Mouse (Mus musculus) liver, embryonic 11.5 days (tissue): ENCODE results near the gene Slc17a1. TPM values are rescaled to one million over a fixed set of nuclear protein-coding genes. Genes with fewer than 3 reads are reported as not detected.

Experiments
- ATAC-seq: fragments of 200-750 bp; cut with Nextera tagmentation; replicated peaks from 2 replicates; pipeline ENCODE4 v1.8.0; 2017; ENCODE audit warnings: moderate number of reproducible peaks, mild to moderate bottlenecking, moderate TSS enrichment, moderate library complexity; ENCODE audit not compliant: low FRiP score
- DNase-seq: peaks from one replicate; pipeline ENCODE4 v3.0.0-alpha.2; 2017; ENCODE audit warnings: low spot score
- H3K27ac ChIP-seq: fragments of 300-500 bp; sonication (generic); 2 replicates; pipeline ENCODE4 v1.5.1; 2014; ENCODE audit warnings: mild to moderate bottlenecking, low read depth, low read length, control low read depth
- H3K27me3 ChIP-seq: fragments of 300-500 bp; sonication (generic); replicated peaks from 2 replicates; pipeline ENCODE4 v1.6.1; 2014; ENCODE audit warnings: low read length, mixed read lengths; ENCODE audit not compliant: control insufficient read depth, insufficient read depth
- H3K36me3 ChIP-seq: fragments of 300-500 bp; sonication (generic); 2 replicates; pipeline ENCODE4 v1.6.1; 2014; ENCODE audit warnings: mild to moderate bottlenecking, low read length, moderate library complexity, mixed read lengths; ENCODE audit not compliant: control insufficient read depth, insufficient read depth
- H3K4me1 ChIP-seq: fragments of 300-500 bp; sonication (generic); replicated peaks from 2 replicates; pipeline ENCODE4 v1.6.1; 2014; ENCODE audit warnings: low read length, mixed read lengths; ENCODE audit not compliant: control insufficient read depth, insufficient read depth
- H3K4me2 ChIP-seq: fragments of 300-500 bp; sonication (generic); 2 replicates; pipeline ENCODE4 v1.6.1; 2014; ENCODE audit warnings: mild to moderate bottlenecking, control low read depth, moderate library complexity
- H3K4me3 ChIP-seq: fragments of 300-500 bp; sonication (generic); 2 replicates; pipeline ENCODE4 v1.5.1; 2014; ENCODE audit warnings: low read depth, low read length, control low read depth
- H3K9ac ChIP-seq: fragments of 300-500 bp; sonication (generic); 2 replicates; pipeline ENCODE4 v1.6.1; 2014; ENCODE audit warnings: low read depth, low read length, control low read depth
- H3K9me3 ChIP-seq: fragments of 300-500 bp; sonication (generic); 2 replicates; pipeline ENCODE4 v1.6.1; 2016; ENCODE audit warnings: low read length, inconsistent platforms, mixed read lengths; ENCODE audit not compliant: control insufficient read depth
- whole genome bisulfite sequencing: fragments of 180-500 bp; shearing (Covaris S2); extraction: QIAGEN DNeasy Blood & Tissue Kit; methylation state at CpG from one replicate; pipeline ENCODE4 v1.1.7; 2014; 5-methylcytosine and 5-hydroxymethylcytosine counted together
- polyA plus RNA-seq: library from polyadenylated mRNA; unstranded; fragments of >200 nt; fragmentation: Nextera tagmentation; extraction: Ambion mirVana; gene quantifications from 2 replicates; pipeline ENCODE4 v1.2.1, GENCODE M21; 2014

Slc17a1 gene
- polyA plus RNA-seq, 1 experiment from 2014 or later: not detected

DNA sequence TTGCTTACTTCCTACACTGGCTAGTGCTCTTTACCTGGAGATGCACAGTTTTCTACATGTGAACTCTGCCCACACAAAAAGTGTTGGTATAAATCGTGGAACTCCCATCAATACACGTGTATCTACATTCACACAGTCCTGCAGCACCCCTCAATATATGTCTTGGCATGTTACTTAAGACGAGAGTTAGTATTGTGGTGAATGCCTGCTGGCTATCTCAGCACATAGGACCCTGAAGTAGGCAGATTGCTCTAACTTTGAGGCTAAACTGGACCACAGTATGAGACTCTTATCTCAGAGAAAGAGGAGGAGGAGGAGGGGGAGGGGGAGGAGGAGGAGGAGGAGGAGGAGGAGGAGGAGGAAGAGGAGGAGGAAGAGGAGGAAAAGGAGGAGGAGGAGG is 11.6 kb downstream of the Slc17a1 start:
- Histone ChIP-seq H3K4me3 (no peak overlapping the region), H3K9ac (no peak overlapping the region), H3K27me3 (no peaks in the 10 kb centered on the region), H3K4me2 (no peak overlapping the region), H3K4me1 (no peaks in the 10 kb centered on the region), H3K27ac (no peak overlapping the region), H3K36me3 (no peaks in the 10 kb centered on the region), H3K9me3 (no peaks in the 10 kb centered on the region)
- 59% methylated on average over 3 of the region's 3 CpGs for WGBS
- ATAC-seq (no peak), DNase-seq (no peak)

DNA sequence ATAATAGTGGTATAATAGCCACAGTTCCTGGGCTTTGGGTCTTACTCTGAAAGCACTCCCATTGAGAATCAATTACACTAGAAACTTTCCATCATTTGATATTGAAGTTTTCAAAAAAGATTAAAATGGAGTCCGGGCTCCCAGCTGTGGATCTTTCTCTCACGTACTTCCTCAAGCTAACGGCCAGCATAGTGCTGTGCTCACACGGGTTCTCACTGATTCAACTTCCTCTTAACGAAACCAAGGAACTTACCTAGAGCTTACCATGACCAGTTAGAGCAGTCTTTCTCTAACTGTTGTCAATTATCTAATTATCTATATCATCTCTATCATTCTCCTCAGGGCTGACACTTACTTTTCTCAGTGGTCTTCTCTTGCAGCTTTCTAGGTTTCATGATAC is 12.1 kb downstream of the Slc17a1 start:
- Histone ChIP-seq H3K27ac (no peak overlapping the region), H3K9ac (no peak overlapping the region), H3K4me3 (no peak overlapping the region), H3K4me2 (no peak overlapping the region), H3K4me1 (no peaks in the 10 kb centered on the region), H3K36me3 (no peaks in the 10 kb centered on the region), H3K9me3 (no peaks in the 10 kb centered on the region), H3K27me3 (no peaks in the 10 kb centered on the region)
- WGBS: 48% methylated on average over 5 of the region's 5 CpGs
- DNase-seq (no peak), ATAC-seq (no peak)

DNA sequence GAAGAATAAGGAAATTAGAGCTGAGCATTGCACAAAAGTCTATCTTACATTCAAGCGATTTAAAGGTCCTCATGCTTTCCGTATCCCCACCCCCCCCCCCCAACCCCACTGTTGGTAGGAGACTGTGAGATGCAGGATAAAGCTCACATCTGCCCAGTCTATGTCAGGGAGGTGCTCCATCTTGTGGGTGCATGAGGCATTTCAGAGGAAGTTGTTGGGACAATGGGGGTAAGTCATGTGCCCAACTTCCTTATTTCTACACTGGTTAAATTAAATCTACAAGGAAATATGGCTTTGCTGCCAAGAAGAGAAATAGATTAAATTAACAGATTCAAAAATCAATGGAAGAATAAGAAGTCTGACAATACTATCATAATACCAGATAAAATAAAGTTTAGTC is 18.0 kb downstream of the Slc17a1 start:
- Histone ChIP-seq H3K4me2 (no peak overlapping the region), H3K4me1 (no peaks in the 10 kb centered on the region), H3K9ac (no peak overlapping the region), H3K9me3 (no peaks in the 10 kb centered on the region), H3K27me3 (no peaks in the 10 kb centered on the region), H3K4me3 (no peak overlapping the region), H3K27ac (no peak overlapping the region), H3K36me3 (no peaks in the 10 kb centered on the region)
- WGBS: 23% methylated on average over 2 of the region's 2 CpGs
- DNase-seq (no peak), ATAC-seq (no peak)

DNA sequence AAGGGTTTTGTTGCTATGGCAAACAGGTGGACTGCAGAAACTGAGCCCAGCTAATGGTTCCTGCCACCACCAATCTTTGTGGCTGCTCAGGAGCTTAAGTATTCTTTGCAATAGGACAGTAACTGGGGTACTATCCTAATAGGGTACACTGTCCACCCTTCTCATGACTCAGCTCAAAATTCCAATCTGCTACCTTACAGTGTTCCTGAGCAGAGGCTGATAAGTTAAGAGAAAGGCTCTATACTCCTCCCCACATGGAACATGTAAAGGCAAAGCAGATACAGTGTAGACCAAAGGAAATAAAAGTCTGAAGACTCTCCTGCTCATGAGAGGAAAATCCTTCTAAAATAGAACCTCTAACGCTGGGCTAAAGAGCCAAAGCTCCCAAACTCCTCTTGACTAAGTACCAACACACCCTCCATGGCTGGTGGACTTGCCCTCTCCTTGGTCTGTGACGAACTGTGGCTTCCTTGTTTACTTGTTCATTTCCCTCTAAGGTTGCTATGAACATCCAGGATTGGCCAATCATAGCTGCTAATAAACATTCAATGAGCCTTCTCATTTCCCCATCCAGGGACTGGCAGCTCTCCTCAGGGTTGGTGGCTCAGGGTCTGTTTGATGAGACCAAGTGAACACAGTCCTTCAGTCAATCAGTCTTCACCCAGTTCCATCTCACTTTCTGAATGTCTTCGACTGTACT is 19.6 kb downstream of the Slc17a1 start:
- Histone ChIP-seq H3K27me3 (no peaks in the 10 kb centered on the region), H3K27ac (no peak overlapping the region), H3K9me3 (no peaks in the 10 kb centered on the region), H3K4me2 (no peak overlapping the region), H3K4me1 (no peaks in the 10 kb centered on the region), H3K4me3 (no peak overlapping the region), H3K36me3 (no peaks in the 10 kb centered on the region), H3K9ac (no peak overlapping the region)
- ATAC-seq (no peak; the same call in 1 of the 2 replicates), DNase-seq (no peak)
- 70% methylated on average over 3 of the region's 3 CpGs for WGBS

DNA sequence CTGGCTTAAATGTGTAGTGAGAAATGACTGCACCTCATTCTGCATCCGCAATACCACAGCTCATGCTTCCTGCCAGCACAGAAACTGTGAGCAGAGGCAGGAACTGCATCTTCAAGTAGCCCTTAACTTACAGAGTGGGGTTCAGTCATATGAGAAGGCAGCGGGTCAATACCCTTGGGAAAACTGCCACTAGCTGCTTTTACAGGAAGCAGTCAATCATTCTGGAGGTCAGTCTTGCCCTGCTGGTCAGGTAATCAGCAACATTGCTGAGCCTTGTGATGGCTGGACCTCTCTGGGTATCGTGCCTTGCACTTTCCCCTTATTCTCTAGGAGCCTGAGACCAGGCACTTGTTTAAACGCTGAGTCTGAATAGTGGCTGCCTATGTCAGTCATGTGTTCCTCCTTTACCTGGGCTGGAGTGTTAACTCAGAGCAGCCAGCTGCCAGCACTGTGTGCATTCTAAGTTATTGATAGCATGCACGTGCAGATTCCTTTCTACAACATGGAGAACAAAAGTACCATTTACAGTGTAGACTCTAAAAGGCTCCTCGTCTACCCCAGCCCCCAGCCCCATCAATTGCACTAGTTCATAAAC is 21.6 kb downstream of the Slc17a1 start:
- Histone ChIP-seq H3K9ac (no peak overlapping the region), H3K36me3 (no peaks in the 10 kb centered on the region), H3K4me1 (no peaks in the 10 kb centered on the region), H3K4me3 (no peak overlapping the region), H3K27ac (no peak overlapping the region), H3K4me2 (no peak overlapping the region), H3K27me3 (no peaks in the 10 kb centered on the region), H3K9me3 (no peaks in the 10 kb centered on the region)
- ATAC-seq (no peak), DNase-seq (no peak)
- WGBS: 67% methylated on average over 6 of the region's 6 CpGs

DNA sequence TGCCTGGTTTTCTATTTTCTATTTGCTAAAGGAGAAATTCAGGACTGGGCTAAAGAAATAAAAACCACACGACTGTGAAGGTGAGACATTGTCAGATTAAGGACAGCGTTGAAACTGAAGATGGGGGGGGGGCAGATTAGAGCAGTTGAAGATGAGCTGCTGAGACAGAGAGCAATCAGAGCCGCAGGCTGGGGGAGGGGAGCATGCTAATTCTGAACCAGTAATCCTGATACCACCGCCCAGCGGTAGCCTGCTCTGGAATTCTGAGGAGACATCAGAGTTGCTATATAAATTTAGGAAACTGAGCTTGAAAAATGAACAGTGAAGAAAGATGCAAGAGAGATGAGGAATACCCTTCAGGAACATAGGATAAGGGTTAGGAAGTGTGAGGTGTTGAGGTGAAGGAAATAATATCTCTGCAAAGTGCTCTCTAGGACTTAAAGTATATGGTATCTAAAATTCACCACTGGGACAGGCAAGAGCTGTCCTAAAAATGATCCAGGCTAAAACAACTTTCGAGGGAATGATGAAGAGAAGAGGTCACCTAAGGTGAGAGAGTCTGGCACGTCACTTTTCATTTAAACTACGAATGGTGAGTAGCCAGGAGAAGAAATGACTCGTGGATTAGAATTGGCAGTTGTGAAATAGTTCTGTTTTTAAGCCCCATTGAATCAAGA is 25.2 kb downstream of the Slc17a1 start:
- DNase-seq: no peak
- H3K4me2 ChIP-seq: no peak overlapping the region
- no peak overlapping the region for H3K27ac ChIP-seq
- no peak overlapping the region for H3K4me3 ChIP-seq
- no peaks in the 10 kb centered on the region for H3K4me1 ChIP-seq
- H3K9me3 ChIP-seq: no peaks in the 10 kb centered on the region
- WGBS: 42% methylated on average over 9 of the region's 9 CpGs
- no peaks in the 10 kb centered on the region for H3K27me3 ChIP-seq
- no peak overlapping the region for H3K9ac ChIP-seq
- no peaks in the 10 kb centered on the region for H3K36me3 ChIP-seq
- no peak for ATAC-seq

DNA sequence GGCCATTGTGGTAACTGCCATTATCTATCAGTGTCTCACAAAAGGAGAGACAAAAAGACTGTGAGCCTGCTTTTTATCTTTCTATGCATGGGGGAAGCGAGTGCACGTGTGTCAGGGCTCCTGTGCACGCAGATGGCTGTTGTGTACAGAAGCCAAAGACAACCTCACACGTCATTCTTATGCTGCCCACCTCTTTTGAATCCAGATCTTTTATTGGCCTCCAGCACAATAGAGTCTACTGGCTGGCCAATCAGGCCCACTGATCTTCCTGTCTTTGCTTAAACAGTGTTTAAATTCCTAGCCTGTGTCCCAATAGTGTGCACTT is 25.7 kb downstream of the Slc17a1 start:
- H3K4me1 ChIP-seq: no peaks in the 10 kb centered on the region
- H3K27ac ChIP-seq: no peak overlapping the region
- H3K9ac ChIP-seq: no peak overlapping the region
- no peak overlapping the region for H3K4me2 ChIP-seq
- H3K9me3 ChIP-seq: no peaks in the 10 kb centered on the region
- no peaks in the 10 kb centered on the region for H3K27me3 ChIP-seq
- H3K36me3 ChIP-seq: no peaks in the 10 kb centered on the region
- 37% methylated on average over 4 of the region's 4 CpGs for WGBS
- no peak overlapping the region for H3K4me3 ChIP-seq
- ATAC-seq (no peak), DNase-seq (no peak)

DNA sequence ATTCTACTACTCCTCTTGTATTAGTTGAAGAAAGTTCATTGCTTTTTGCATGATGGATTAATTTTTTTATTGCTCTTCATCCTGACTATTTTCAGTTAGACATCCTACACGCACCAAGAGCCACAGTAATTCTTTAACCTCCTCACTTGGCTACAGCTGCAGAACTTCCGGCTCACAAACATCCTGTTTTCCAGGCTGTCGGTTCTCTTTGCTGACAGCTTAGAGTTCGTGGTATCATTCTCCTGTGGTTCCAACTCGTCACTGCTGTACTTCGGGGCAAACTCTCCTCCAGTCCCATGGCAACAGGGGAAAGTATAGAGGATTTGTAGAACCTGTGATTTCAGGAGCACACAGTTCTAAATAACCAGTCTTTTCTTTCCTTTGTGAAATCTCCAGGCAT is 30.7 kb downstream of the Slc17a1 start:
- Histone ChIP-seq H3K9ac (no peak overlapping the region), H3K4me3 (no peak overlapping the region), H3K27me3 (no peaks in the 10 kb centered on the region), H3K4me1 (no peaks in the 10 kb centered on the region), H3K27ac (no peak overlapping the region), H3K4me2 (no peak overlapping the region), H3K36me3 (no peaks in the 10 kb centered on the region), H3K9me3 (no peaks in the 10 kb centered on the region)
- DNase-seq (no peak), ATAC-seq (no peak)
- 29% methylated on average over 6 of the region's 6 CpGs for WGBS

DNA sequence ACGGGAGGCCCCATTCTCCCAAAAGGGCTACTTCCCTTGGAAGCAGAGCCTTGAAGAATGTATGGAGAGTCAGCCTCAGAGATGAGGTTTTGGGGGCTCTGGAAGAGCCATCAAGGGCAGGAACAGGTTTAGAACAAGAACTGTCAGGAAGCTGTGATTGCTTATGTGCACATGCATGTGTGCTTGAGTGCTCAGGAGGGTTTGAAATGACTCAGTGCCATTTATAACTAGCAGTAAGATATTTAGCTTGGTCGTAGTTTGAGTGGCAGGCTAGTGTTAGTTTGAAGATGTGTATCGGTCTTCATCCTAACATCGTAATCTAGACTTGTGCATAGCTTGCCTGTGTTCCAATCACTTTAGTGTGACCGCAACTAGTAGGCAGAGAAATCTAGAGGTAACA is 39.4 kb downstream of the Slc17a1 start:
- no peak overlapping the region for H3K4me2 ChIP-seq
- H3K9me3 ChIP-seq: no peaks in the 10 kb centered on the region
- 84% methylated on average over 5 of the region's 5 CpGs for WGBS
- H3K36me3 ChIP-seq: no peaks in the 10 kb centered on the region
- H3K27ac ChIP-seq: no peak overlapping the region
- no peak overlapping the region for H3K4me3 ChIP-seq
- ATAC-seq: no peak
- peaks cover 11% of the 10 kb centered on the region; the same call in 1 of the 2 replicates for H3K4me1 ChIP-seq
- no peaks in the 10 kb centered on the region for H3K27me3 ChIP-seq
- no peak overlapping the region for H3K9ac ChIP-seq
- DNase-seq: no peak
